Mouse (Mus musculus) forebrain, embryonic 12.5 days (tissue): ENCODE measurements around the gene Rogdi. TPM values are rescaled to one million over a fixed set of nuclear protein-coding genes. Genes with fewer than 3 reads are reported as not detected.

Source experiments
- ATAC-seq: fragments of 200-750 bp; cut with Nextera tagmentation; 2 replicates; pipeline ENCODE4 v1.8.0; 2017; ENCODE audit warnings: moderate TSS enrichment; ENCODE audit not compliant: low FRiP score
- H3K27ac ChIP-seq: fragments of 300-500 bp; sonication (generic); 2 replicates; pipeline ENCODE4 v1.5.1; 2016; ENCODE audit warnings: mild to moderate bottlenecking
- H3K27me3 ChIP-seq: fragments of 300-500 bp; sonication (generic); 2 replicates; pipeline ENCODE4 v1.6.1; 2016; ENCODE audit warnings: mild to moderate bottlenecking
- H3K36me3 ChIP-seq: fragments of 300-500 bp; sonication (generic); replicated peaks from 2 replicates; pipeline ENCODE4 v1.6.1; 2016; ENCODE audit warnings: mild to moderate bottlenecking
- H3K4me1 ChIP-seq: fragments of 300-500 bp; sonication (generic); 2 replicates; pipeline ENCODE4 v1.6.1; 2016
- H3K4me2 ChIP-seq: fragments of 300-500 bp; sonication (generic); 2 replicates; pipeline ENCODE4 v1.6.1; 2016; ENCODE audit warnings: mild to moderate bottlenecking, moderate library complexity
- H3K4me3 ChIP-seq: fragments of 300-500 bp; sonication (generic); replicated peaks from 2 replicates; pipeline ENCODE4 v1.5.1; 2016; ENCODE audit warnings: mild to moderate bottlenecking
- H3K9ac ChIP-seq: fragments of 300-500 bp; sonication (generic); 2 replicates; pipeline ENCODE4 v1.6.1; 2016; ENCODE audit warnings: mild to moderate bottlenecking
- H3K9me3 ChIP-seq: fragments of 300-500 bp; sonication (generic); 2 replicates; pipeline ENCODE4 v1.6.1; 2016
- WGBS: fragments of 180-500 bp; shearing (Covaris S2); methylation state at CpG from one replicate; pipeline ENCODE4 v1.1.7; 2016; 5-methylcytosine and 5-hydroxymethylcytosine counted together
- polyA plus RNA-seq: library from polyadenylated mRNA; unstranded; fragments of >200 nt; fragmentation: Nextera tagmentation; extraction: Ambion mirVana; gene quantifications from 2 replicates; pipeline ENCODE4 v1.2.1, GENCODE M21; 2016

The Rogdi gene
- polyA plus RNA-seq, 1 experiment from 2014 or later, result 80.2 TPM

DNA sequence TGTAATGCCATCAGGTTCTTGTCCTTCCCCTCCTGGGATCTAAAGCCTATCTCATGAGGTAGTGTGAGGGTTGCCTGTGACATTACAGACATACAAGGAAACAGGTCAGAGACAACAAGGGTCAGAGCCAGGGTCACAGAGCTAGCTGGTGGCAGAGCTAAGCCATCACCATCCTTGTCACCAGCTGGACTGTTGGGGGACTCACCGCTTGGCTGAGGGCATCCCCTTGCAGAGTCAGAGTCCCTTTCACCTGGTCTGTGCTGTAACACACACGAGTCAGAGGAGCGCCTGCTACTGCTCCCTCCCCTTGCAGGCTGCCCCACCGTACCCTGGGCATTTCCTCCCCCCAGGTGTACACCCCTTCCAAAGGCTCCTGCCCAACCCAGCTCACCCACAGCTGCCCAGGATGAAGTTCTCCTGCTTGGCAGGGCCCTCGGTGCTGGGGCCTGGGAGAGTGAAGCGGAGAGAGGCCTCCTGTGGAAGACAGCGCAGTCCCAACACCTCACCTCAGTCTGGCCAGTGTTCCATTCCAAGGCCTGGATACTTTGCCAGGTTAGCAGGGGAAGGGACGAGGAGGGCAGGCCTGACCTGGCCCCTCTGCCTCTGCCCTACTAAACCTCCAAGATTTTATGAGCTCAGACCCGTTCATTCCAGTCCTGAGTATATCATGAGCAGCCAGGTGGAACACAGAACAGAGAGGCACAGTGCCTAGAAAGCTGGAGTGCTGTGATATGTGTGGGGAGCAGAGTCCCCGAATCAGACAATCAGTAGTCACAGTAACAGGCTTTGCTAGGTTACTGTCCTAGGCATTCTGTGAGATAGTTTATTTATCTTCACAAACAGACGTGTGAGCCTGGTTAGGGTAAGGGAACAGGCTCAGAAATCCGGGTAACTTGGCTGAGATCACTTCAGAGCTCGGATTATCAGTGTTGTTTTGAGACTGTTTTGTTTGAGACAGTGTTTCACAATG lies 1.0 kb downstream of the Rogdi start:
- H3K4me1 ChIP-seq, result peaks cover 12% of the 10 kb centered on the region
- H3K9me3 ChIP-seq, result no peaks in the 10 kb centered on the region
- H3K27ac ChIP-seq, result peak overlapping the region; percentile 76
- 51% methylated on average over 13 of the region's 13 CpGs for WGBS
- H3K4me2 ChIP-seq, result peak overlapping the region; percentile 79
- peak overlapping the region; percentile 71 for H3K9ac ChIP-seq
- ATAC-seq, result no peak
- H3K4me3 ChIP-seq, result peak overlapping the region; percentile 73
- peaks cover 35% of the 10 kb centered on the region for H3K36me3 ChIP-seq
- no peaks in the 10 kb centered on the region for H3K27me3 ChIP-seq

DNA sequence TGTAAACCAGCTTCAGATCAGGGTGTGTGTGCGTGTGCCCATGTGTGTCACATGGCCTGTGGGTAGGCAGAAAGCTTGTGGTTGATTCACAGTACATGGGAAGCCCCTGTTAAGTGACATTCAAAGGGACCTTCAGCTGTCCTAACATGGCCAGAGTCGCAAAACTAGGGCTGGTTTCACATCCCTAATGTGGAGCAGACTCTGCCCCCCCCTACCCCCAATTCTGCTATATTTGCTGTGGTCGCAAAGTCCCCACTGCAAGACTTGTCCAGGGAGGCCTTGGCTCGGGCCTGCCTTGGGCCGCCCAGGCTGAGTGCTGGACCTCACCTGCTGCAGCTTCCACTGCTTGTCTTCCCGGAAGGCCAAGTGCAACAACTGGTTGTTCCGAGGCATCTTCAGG lies 2.1 kb downstream of the Rogdi start:
- H3K9me3 ChIP-seq, result no peaks in the 10 kb centered on the region
- H3K4me1 ChIP-seq, result peaks cover 12% of the 10 kb centered on the region
- no peak overlapping the region for H3K9ac ChIP-seq
- H3K36me3 ChIP-seq, result peaks cover 25% of the 10 kb centered on the region
- no peak overlapping the region for H3K27ac ChIP-seq
- H3K27me3 ChIP-seq, result no peaks in the 10 kb centered on the region
- ATAC-seq, result no peak
- no peak overlapping the region for H3K4me2 ChIP-seq
- H3K4me3 ChIP-seq, result no peak overlapping the region
- WGBS, result 86% methylated on average over 7 of the region's 7 CpGs

DNA sequence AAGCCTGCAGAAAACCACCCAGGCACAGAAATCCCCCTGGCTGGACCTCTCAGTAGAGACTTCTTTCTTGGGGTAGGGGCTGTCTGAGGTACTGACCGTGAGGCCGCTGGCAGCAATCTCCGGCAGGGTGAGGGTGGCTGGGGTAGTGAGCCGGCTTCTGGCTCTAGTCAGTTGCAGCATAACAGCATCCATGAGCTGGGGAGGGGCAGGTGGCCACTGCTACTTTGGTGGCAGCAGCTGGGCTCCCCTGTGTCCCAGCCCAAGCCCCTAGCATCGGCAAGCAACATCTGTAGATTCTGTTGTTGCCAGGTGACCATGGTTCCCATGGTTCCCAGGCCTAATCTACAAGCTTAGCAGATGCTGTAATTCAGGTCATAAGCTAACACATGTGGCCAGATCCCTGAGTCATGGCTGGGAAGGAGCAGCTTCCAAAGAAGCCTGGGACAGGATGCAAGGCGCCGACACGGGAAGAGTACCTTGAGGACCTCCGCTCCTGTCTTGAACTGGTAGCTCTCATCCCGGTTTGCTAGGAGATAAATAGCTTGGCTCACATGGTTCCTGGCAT lies 2.9 kb downstream of the Rogdi start:
- H3K36me3 ChIP-seq, result peaks cover 17% of the 10 kb centered on the region
- H3K27ac ChIP-seq, result no peak overlapping the region
- H3K4me1 ChIP-seq, result peaks cover 12% of the 10 kb centered on the region
- 91% methylated on average over 10 of the region's 10 CpGs for WGBS
- no peak overlapping the region for H3K4me3 ChIP-seq
- H3K4me2 ChIP-seq, result no peak overlapping the region
- no peak for ATAC-seq
- no peaks in the 10 kb centered on the region for H3K9me3 ChIP-seq
- H3K9ac ChIP-seq, result no peak overlapping the region
- H3K27me3 ChIP-seq, result no peaks in the 10 kb centered on the region

DNA sequence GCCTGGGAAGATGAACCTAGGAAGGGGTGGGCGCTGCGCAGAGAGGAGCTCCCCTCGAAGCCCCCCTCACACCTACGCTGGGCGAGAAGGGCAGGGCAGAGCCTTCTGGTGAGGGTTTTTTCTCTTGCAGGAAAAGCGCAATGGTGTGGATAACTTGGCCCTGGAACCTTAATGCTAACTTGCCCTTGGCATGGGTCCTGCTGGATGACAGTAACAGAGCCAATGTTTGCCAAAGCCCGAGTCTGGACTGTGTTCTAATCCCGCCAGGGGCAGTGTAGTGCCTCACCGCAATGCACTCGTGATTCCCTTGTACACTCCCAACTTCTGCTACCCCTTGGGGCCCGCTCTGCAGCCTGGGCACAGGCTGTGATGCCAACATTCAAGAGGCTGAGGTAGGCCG lies 5.3 kb downstream of the Rogdi start:
- no peak overlapping the region for H3K9ac ChIP-seq
- peaks cover 12% of the 10 kb centered on the region for H3K4me1 ChIP-seq
- H3K27me3 ChIP-seq, result no peaks in the 10 kb centered on the region
- H3K4me3 ChIP-seq, result no peak overlapping the region
- no peak overlapping the region for H3K4me2 ChIP-seq
- H3K27ac ChIP-seq, result no peak overlapping the region
- 90% methylated on average over 12 of the region's 12 CpGs for WGBS
- 0 out of 2 replicates have a peak, but pooled peaks cover 6% of the 10 kb centered on the region for H3K36me3 ChIP-seq
- ATAC-seq, result no peak
- H3K9me3 ChIP-seq, result no peaks in the 10 kb centered on the region

DNA sequence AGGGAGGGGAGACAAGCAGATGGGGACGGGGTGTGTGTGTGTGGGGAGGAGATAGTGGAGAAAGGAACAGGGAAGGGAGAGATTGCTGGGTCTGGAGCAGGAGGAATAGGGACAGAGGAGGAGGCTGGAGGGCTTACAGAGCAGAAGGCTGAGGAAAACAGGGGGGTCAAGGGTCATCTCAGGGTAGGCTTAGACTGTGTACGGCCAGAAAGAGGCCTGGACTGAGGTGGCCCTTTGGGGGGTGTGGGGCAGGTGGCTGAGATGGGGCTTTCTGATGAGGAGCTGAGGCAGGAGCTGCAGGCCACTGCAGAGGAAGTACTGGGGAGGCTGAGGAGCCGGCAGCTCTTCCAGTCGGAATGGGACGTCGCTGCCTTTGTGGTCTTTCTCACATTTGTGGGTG lies 5.9 kb downstream of the Rogdi start:
- no peak for ATAC-seq
- H3K4me2 ChIP-seq, result no peak overlapping the region
- no peaks in the 10 kb centered on the region for H3K9me3 ChIP-seq
- H3K9ac ChIP-seq, result no peak overlapping the region
- H3K27me3 ChIP-seq, result no peaks in the 10 kb centered on the region
- 47% methylated on average over 6 of the region's 6 CpGs for WGBS
- no peak overlapping the region for H3K27ac ChIP-seq
- no peak overlapping the region for H3K4me3 ChIP-seq
- H3K36me3 ChIP-seq, result 0 out of 2 replicates have a peak, but pooled peaks cover 6% of the 10 kb centered on the region
- peaks cover 6% of the 10 kb centered on the region for H3K4me1 ChIP-seq

DNA sequence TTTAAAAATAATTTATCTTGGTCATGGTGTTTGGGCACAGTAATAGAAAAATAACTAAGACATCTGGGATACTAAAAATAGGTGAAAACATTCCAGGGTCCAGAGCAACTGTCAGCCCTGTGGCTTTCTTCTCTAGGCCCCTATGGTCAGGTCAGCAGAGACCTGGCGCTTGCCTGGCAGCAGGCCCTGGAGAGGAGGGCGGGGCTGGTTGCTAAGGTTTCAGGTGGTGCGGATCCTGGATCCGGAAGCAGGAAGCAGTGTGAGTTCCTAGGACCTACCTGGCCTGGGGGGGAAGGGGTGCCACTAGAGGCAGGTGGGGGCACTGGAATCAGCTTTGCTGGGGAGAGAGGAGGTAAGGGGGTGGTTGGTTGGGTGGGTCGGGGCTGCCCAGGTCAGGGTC lies 6.3 kb downstream of the Rogdi start, which contains the start of gene Smim22:
Gene Smim22 (plus strand): TSS at position 222 of the 400 bp plus-strand sequence.
- ATAC-seq, result no peak
- Histone ChIP-seq H3K9me3 (no peaks in the 10 kb centered on the region), H3K36me3 (0 out of 2 replicates have a peak, but pooled peaks cover 6% of the 10 kb centered on the region), H3K4me3 (no peak within 1 kb of the TSS), H3K4me1 (peaks cover 2% of the 10 kb centered on the region), H3K9ac (no peak within 1 kb of the TSS), H3K27ac (no peak within 1 kb of the TSS), H3K27me3 (no peaks in the 10 kb centered on the region), H3K4me2 (no peak within 1 kb of the TSS)
- WGBS, result 50% methylated on average over 5 of the region's 5 CpGs

DNA sequence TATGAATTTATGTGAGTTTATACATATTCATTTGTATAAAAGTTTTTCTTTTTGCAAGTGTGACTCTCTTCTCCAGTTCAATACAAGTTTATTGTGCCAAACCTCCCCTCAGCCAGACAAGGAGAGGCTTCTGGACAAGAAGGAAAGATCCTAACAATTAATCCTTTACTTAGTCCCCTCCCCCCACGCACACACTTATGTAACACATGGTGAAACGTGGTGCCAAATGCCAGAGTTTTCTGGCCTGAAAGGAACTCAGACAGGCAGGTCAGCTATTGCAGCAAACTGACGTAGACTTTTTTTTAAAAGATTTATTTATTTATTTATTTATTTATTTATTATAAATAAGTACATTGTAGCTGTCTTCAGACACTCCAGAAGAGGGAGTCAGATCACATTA lies 12.7 kb downstream of the Rogdi start:
- Histone ChIP-seq H3K4me2 (no peak overlapping the region), H3K9ac (no peak overlapping the region), H3K9me3 (no peaks in the 10 kb centered on the region), H3K36me3 (no peaks in the 10 kb centered on the region), H3K4me1 (no peaks in the 10 kb centered on the region), H3K4me3 (no peak overlapping the region), H3K27me3 (no peaks in the 10 kb centered on the region; the same call in 1 of the 2 replicates), H3K27ac (no peak overlapping the region)
- ATAC-seq, result no peak
- 65% methylated on average over 3 of the region's 3 CpGs for WGBS

DNA sequence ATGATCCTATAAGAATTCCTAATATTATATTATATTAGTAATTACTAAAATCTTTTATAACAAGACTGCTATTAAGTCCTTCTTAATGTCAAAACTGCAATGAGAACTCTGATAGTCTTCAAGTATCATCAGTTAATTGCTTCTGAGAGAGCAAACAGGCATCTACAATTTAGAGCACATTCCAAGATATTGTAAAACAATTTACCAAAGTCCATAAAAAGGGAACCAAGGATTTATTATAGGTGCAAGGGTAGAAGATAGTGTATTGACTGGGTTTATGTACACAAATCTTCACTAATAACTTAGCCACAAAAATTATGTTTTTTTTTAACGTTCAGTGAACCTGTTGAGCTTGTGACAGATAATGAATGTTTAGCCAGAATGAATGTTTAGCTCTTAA lies 14.4 kb downstream of the Rogdi start:
- Histone ChIP-seq H3K27ac (no peak overlapping the region), H3K4me3 (no peak overlapping the region), H3K4me1 (no peaks in the 10 kb centered on the region), H3K4me2 (no peak overlapping the region), H3K27me3 (no peaks in the 10 kb centered on the region; the same call in 1 of the 2 replicates), H3K9ac (no peak overlapping the region), H3K36me3 (no peaks in the 10 kb centered on the region), H3K9me3 (no peaks in the 10 kb centered on the region)
- ATAC-seq, result no peak
- 85% methylated on average over 1 of the region's 1 CpGs for WGBS

DNA sequence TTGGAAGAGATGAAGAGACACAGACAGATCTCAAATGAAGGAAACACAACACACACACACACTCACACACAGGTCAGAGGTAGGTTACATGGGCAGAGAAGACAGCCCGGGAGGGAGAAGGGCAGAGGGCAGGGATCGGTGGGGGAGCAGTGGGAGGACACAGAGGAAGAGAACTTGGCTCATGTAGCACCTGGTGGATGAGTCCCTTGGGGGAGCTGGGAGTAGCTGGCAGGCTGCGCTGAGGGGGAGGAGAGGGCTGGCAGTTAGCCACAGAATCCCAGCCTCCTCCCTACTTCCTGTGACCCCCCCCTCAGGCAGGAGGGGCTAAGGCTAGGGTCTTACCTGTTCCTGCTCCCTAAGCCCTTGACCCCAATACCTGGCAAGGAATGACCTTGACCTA lies 15.8 kb downstream of the Rogdi start, which contains the start of gene Sept12:
Gene Sept12 (minus strand): TSS at position 300 of the 400 bp plus-strand sequence.
- Histone ChIP-seq H3K9ac (no peak within 1 kb of the TSS), H3K36me3 (no peaks in the 10 kb centered on the region), H3K4me1 (no peaks in the 10 kb centered on the region), H3K27me3 (no peaks in the 10 kb centered on the region; the same call in 1 of the 2 replicates), H3K9me3 (no peaks in the 10 kb centered on the region), H3K27ac (no peak within 1 kb of the TSS), H3K4me3 (no peak within 1 kb of the TSS), H3K4me2 (no peak within 1 kb of the TSS)
- ATAC-seq, result no peak
- WGBS, result 70% methylated on average over 3 of the region's 3 CpGs

DNA sequence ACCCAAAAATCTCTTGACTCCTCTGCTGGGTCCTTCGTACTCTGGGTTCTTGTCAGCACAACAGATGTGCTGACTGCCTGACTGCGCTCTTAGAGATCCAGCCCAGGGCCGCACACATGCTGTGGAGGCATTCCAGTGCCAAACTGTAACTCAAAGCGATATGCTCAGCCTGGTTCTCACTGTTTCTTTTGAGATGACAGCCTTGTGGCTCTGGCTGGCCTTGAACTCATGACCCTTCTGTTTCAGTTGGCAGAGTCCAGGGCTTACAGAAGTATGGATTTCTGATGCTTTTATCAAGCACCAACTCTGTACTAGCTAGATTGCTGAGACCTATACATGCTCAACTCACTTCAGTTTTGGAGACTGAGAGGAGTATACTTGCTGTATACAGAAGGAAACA lies 20.1 kb downstream of the Rogdi start:
- no peaks in the 10 kb centered on the region; the same call in 1 of the 2 replicates for H3K27me3 ChIP-seq
- no peaks in the 10 kb centered on the region for H3K9me3 ChIP-seq
- no peak overlapping the region for H3K4me3 ChIP-seq
- H3K4me1 ChIP-seq, result no peaks in the 10 kb centered on the region
- no peak for ATAC-seq
- no peaks in the 10 kb centered on the region for H3K36me3 ChIP-seq
- H3K9ac ChIP-seq, result no peak overlapping the region
- 83% methylated on average over 4 of the region's 4 CpGs for WGBS
- no peak overlapping the region for H3K27ac ChIP-seq
- H3K4me2 ChIP-seq, result no peak overlapping the region

DNA sequence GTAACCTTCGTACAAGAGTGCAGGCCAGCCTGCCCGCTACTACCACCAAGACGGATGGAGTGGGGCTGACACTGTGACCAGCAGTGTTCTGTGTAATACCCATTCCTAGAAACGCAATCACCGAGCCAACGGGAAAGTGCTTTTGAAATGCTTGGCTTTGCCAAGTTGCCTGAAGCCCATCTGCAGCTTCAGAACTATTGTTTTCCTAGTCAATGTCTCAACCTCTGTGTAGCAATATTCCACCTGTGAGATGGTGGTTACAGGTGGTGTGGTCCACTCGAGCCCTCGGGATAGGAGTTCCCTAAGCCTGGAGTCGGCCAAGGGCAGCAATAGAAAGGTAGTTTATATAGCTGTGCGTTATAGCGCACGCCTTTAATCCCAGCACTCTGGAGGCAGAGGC lies 28.6 kb downstream of the Rogdi start:
- 92% methylated on average over 12 of the region's 12 CpGs for WGBS
- no peak for ATAC-seq
- H3K9me3 ChIP-seq, result no peaks in the 10 kb centered on the region
- H3K4me1 ChIP-seq, result no peaks in the 10 kb centered on the region
- no peak overlapping the region for H3K4me3 ChIP-seq
- no peak overlapping the region for H3K4me2 ChIP-seq
- H3K9ac ChIP-seq, result no peak overlapping the region
- no peaks in the 10 kb centered on the region for H3K27me3 ChIP-seq
- H3K27ac ChIP-seq, result no peak overlapping the region
- no peaks in the 10 kb centered on the region for H3K36me3 ChIP-seq

DNA sequence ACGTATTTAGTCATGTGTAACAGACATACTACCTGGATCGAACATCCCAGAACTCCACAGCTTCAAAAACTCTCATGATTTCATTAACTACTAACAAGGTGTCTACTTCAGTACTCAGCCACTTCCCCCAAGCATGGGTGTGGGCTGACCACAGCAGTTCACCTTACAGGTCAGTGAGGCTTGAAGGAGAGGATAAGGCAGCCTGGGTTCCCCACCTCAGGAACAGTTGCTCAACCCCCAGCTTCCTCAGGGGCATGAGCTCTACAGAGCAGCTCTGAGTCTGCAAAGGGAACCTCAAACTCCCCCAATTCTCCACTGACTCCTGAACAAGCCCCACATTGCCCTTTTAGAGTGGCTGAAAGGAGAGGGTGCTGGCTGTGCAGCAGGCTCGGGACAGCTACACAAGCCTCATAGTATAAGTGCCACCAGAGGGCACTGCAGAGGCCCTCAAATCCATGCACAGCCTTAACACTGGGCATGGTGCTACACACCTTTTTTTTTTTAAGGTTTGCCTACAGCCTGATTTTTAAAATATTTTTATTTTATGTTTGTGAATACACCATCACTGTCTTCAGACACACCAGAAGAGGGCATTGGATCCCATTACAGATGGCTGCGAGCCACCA lies 33.5 kb downstream of the Rogdi start:
- Histone ChIP-seq H3K27me3 (no peaks in the 10 kb centered on the region), H3K9ac (no peak overlapping the region), H3K4me1 (no peaks in the 10 kb centered on the region), H3K36me3 (no peaks in the 10 kb centered on the region), H3K4me2 (no peak overlapping the region), H3K27ac (no peak overlapping the region), H3K4me3 (no peak overlapping the region), H3K9me3 (no peaks in the 10 kb centered on the region)
- no peak for ATAC-seq
- 74% methylated on average over 4 of the region's 4 CpGs for WGBS
